13 mouse cellular contexts compared by ENCODE assay signal in genomic region chr5:4858032-4858641, GRCm38 (mm10).
DNase-seq lines count a peak whose midpoint lies in the region; ATAC-seq lines count a peak whose summit lies in the region.
"Had no signal": no experiment of that assay in that cellular context is flagged by ENCODE, and none has a peak within 500 bp of the region (broad histone marks: within the 10 kb centered on the region; RNA-seq: fewer than 3 reads in every experiment).

No protein-coding gene starts in this region.

- DNase-seq in cerebellum, postnatal 10 days = peak; percentile 18 to 31
- no peak for DNase-seq in cerebellum, adult 8-10 months
- DNase-seq in lung, postnatal 10 days = no peak
- no peak for DNase-seq in limb, embryonic 10.5 days (ENCODE audit: low spot score)
- peak; percentile 67 for DNase-seq in retina, postnatal 1 day
- no peak for DNase-seq in spleen, postnatal 4 days (ENCODE audit: low spot score in 2 of 2)
- no peak for DNase-seq in urinary bladder, postnatal 25 days (ENCODE audit: low spot score)
- DNase-seq: heart, adult 2 months; kidney, adult 11 months; lung, postnatal 14 days; spleen, adult 18-20 months had no signal

- H3K27me3 ChIP-seq in lung, embryonic 16.5 days (ENCODE audit: control insufficient read depth, insufficient read depth, low read depth, low read length) = no peaks in the 10 kb centered on the region
- H3K27me3 ChIP-seq in limb, embryonic 10.5 days (ENCODE audit: low read depth, poor library complexity, severe bottlenecking) = no peaks in the 10 kb centered on the region

- H3K9ac ChIP-seq in lung, embryonic 16.5 days (ENCODE audit: low read length) = no peak overlapping the region

- no peaks in the 10 kb centered on the region for H3K9me3 ChIP-seq in lung, embryonic 16.5 days (ENCODE audit: control insufficient read depth, low read length)
- H3K9me3 ChIP-seq in limb, embryonic 10.5 days (replicated peaks) = no peaks in the 10 kb centered on the region
- H3K9me3 ChIP-seq: G1E had no signal

- no peak overlapping the region for H3K4me3 ChIP-seq in lung, embryonic 16.5 days (ENCODE audit: low read length)
- no peak overlapping the region for H3K4me3 ChIP-seq in limb, embryonic 10.5 days
- H3K4me3 ChIP-seq: heart, adult 2 months had no signal

- no peak overlapping the region for H3K4me2 ChIP-seq in lung, embryonic 16.5 days (ENCODE audit: low read depth, low read length)

- no peaks in the 10 kb centered on the region for H3K36me3 ChIP-seq in lung, embryonic 16.5 days (ENCODE audit: control insufficient read depth, insufficient read depth, low read length)
- H3K36me3 ChIP-seq in limb, embryonic 10.5 days = no peaks in the 10 kb centered on the region
- H3K36me3 ChIP-seq: G1E had no signal

- H3K27ac ChIP-seq in lung, embryonic 16.5 days (ENCODE audit: low read length) = peak overlapping the region; percentile 73
- H3K27ac ChIP-seq in limb, embryonic 10.5 days = 0 out of 2 replicates have a peak overlapping the region, but pooled peaks have one; percentile 25
- H3K27ac ChIP-seq: heart, adult 2 months had no signal

- WGBS in lung, embryonic 16.5 days = 51% methylated on average over 5 of the region's 5 CpGs
- 56% methylated on average over 5 of the region's 5 CpGs for WGBS in limb, embryonic 10.5 days

- peak; percentile 83 for ATAC-seq in lung, embryonic 16.5 days (ENCODE audit: low read depth)

- peaks cover 11% of the 10 kb centered on the region for H3K4me1 ChIP-seq in lung, embryonic 16.5 days (replicated peaks; ENCODE audit: control insufficient read depth, insufficient read depth, low read length)
- H3K4me1 ChIP-seq in limb, embryonic 10.5 days = peaks cover 26% of the 10 kb centered on the region

Comparison
In these comparisons a context has a peak if more than half of its experiments do, and no peak if none do; other contexts are left out.
1. DNase-seq: peak in cerebellum, postnatal 10 days (2 of 2) and retina, postnatal 1 day (single experiment); none in cerebellum, adult 8-10 months (single experiment), lung, postnatal 10 days (single experiment), limb, embryonic 10.5 days (single experiment), spleen, postnatal 4 days (0 of 2) and urinary bladder, postnatal 25 days (single experiment).